Mouse (Mus musculus): Measurements from ENCODE around the gene Ambra1.
A peak's percentile ranks its signal among the peaks of the same experiment; 100 is the strongest.

The Ambra1 gene

GRCm38 (mm10) chr2:91934826-91935525 is 205.0 kb downstream of the Ambra1 start:
- DNase-seq (ENCODE audit: low read depth, low spot score): no peak

- no peak for DNase-seq (ENCODE audit: low read depth, low spot score)
Measured at GRCm38 (mm10) chr2:91936154-91936553, 206.2 kb downstream of the Ambra1 start.

- no peak for DNase-seq (ENCODE audit: low read depth, low spot score)
Measured at GRCm38 (mm10) chr2:91939303-91939935, 209.5 kb downstream of the Ambra1 start.

- DNase-seq (ENCODE audit: low read depth, low spot score): no peak
Measured at GRCm38 (mm10) chr2:91942356-91942755, 212.4 kb downstream of the Ambra1 start.

- peak; percentile 81 for DNase-seq (ENCODE audit: low read depth, low spot score)
Measured at GRCm38 (mm10) chr2:91944170-91944950, 214.4 kb downstream of the Ambra1 start.

- no peak for DNase-seq (ENCODE audit: low read depth, low spot score)
Measured at GRCm38 (mm10) chr2:91945483-91945882, 215.5 kb downstream of the Ambra1 start, which contains the start of gene Gm9821. Gene Gm9821, plus strand, starts transcription at chr2:91945703.

- no peak for DNase-seq (ENCODE audit: low read depth, low spot score)
Measured at GRCm38 (mm10) chr2:91946836-91947235, 216.9 kb downstream of the Ambra1 start.

- DNase-seq (ENCODE audit: low read depth, low spot score): no peak
Measured at GRCm38 (mm10) chr2:91947397-91948150, 217.6 kb downstream of the Ambra1 start.

- no peak for DNase-seq (ENCODE audit: low read depth, low spot score)
Measured at GRCm38 (mm10) chr2:91948151-91948509, 218.2 kb downstream of the Ambra1 start.

GRCm38 (mm10) chr2:91948792-91949241 is 218.9 kb downstream of the Ambra1 start:
- no peak for DNase-seq (ENCODE audit: low read depth, low spot score)

- no peak for DNase-seq (ENCODE audit: low read depth, low spot score)
Measured at GRCm38 (mm10) chr2:91949411-91950274, 219.7 kb downstream of the Ambra1 start.

- DNase-seq (ENCODE audit: low read depth, low spot score): no peak
Measured at GRCm38 (mm10) chr2:91950275-91951085, 220.5 kb downstream of the Ambra1 start.

- DNase-seq (ENCODE audit: low read depth, low spot score): no peak
Measured at GRCm38 (mm10) chr2:91953825-91954224, 223.9 kb downstream of the Ambra1 start.

GRCm38 (mm10) chr2:91955121-91955591 is 225.2 kb downstream of the Ambra1 start:
- no peak for DNase-seq (ENCODE audit: low read depth, low spot score)

- no peak for DNase-seq (ENCODE audit: low read depth, low spot score)
Measured at GRCm38 (mm10) chr2:91955875-91956274, 225.9 kb downstream of the Ambra1 start.

GRCm38 (mm10) chr2:91957096-91957495 is 227.2 kb downstream of the Ambra1 start:
- DNase-seq (ENCODE audit: low read depth, low spot score): no peak

- DNase-seq (ENCODE audit: low read depth, low spot score): no peak
Measured at GRCm38 (mm10) chr2:91958049-91958448, 228.1 kb downstream of the Ambra1 start.

GRCm38 (mm10) chr2:91958701-91959457 is 228.9 kb downstream of the Ambra1 start:
- peak; percentile 70 for DNase-seq (ENCODE audit: low read depth, low spot score)

Measured in ES-CJ7 (cell line).